Mouse (Mus musculus) neural tube, embryonic 10.5 days (tissue): ENCODE results near the gene Hectd1.

Experiments used
- DNase-seq: peaks from one replicate; pipeline ENCODE4 v3.0.0-alpha.2; 2017; ENCODE audit warnings: low spot score; ENCODE audit errors: extremely low spot score

Hectd1 gene

GRCm38 (mm10) chr12:51768702-51769101, 60.6 kb downstream of the Hectd1 start:
- DNase-seq = no peak

- DNase-seq = no peak
Observed at GRCm38 (mm10) chr12:51767454-51767853, 61.9 kb downstream of the Hectd1 start.

GRCm38 (mm10) chr12:51759374-51759773, 70.0 kb downstream of the Hectd1 start:
- DNase-seq = no peak

GRCm38 (mm10) chr12:51756599-51756961, 72.8 kb downstream of the Hectd1 start:
- DNase-seq = no peak

- DNase-seq = no peak
Observed at GRCm38 (mm10) chr12:51755938-51756598, 73.3 kb downstream of the Hectd1 start.

GRCm38 (mm10) chr12:51747348-51747747, 82.0 kb downstream of the Hectd1 start:
- no peak for DNase-seq

- DNase-seq = no peak
Observed at GRCm38 (mm10) chr12:51744957-51745356, 84.4 kb downstream of the Hectd1 start.

GRCm38 (mm10) chr12:51741690-51742089, 87.6 kb downstream of the Hectd1 start:
- peak; percentile 24 for DNase-seq

GRCm38 (mm10) chr12:51736807-51737206, 92.5 kb downstream of the Hectd1 start:
- no peak for DNase-seq

GRCm38 (mm10) chr12:51736381-51736780, 93.0 kb downstream of the Hectd1 start:
- no peak for DNase-seq

- DNase-seq = no peak
Observed at GRCm38 (mm10) chr12:51735840-51736271, 93.5 kb downstream of the Hectd1 start.

- no peak for DNase-seq
Observed at GRCm38 (mm10) chr12:51734605-51735211, 94.6 kb downstream of the Hectd1 start.

GRCm38 (mm10) chr12:51729827-51730226, 99.5 kb downstream of the Hectd1 start:
- no peak for DNase-seq

- DNase-seq = no peak
Observed at GRCm38 (mm10) chr12:51729058-51729457, 100.3 kb downstream of the Hectd1 start.

- DNase-seq = no peak
Observed at GRCm38 (mm10) chr12:51721836-51722235, 107.5 kb downstream of the Hectd1 start.

GRCm38 (mm10) chr12:51718617-51719016, 110.7 kb downstream of the Hectd1 start:
- no peak for DNase-seq

- no peak for DNase-seq
Observed at GRCm38 (mm10) chr12:51712685-51713084, 116.7 kb downstream of the Hectd1 start.

GRCm38 (mm10) chr12:51710154-51710553, 119.2 kb downstream of the Hectd1 start:
- DNase-seq = no peak

- DNase-seq = no peak
Observed at GRCm38 (mm10) chr12:51709741-51710140, 119.6 kb downstream of the Hectd1 start.

- no peak for DNase-seq
Observed at GRCm38 (mm10) chr12:51708941-51709686, 120.2 kb downstream of the Hectd1 start.

- no peak for DNase-seq
Observed at GRCm38 (mm10) chr12:51706673-51707235, 122.6 kb downstream of the Hectd1 start.

- DNase-seq = no peak
Observed at GRCm38 (mm10) chr12:51705778-51706177, 123.6 kb downstream of the Hectd1 start.
